Mouse (Mus musculus): ENCODE measurements around the gene Ppp1r14a.

Gene Ppp1r14a

GRCm38 (mm10) chr7:29342489-29343092 lies 53.5 kb downstream of the Ppp1r14a start:
- ChIA-PET CTCF (interaction anchor here in 3 of 4 experiments (0.6 to 1.8 kb wide), 12 partner anchors 11 to 646 kb away, joined by 3 to 6 read pairs (median 3); no protein-coding TSS in a partner anchor), POLR2A (interaction anchor here (0.6 to 3.2 kb wide), 18 partner anchors 7 to 463 kb away, joined by 3 to 13 read pairs (median 4); partner anchors contain the start of genes Fam98c (in 1 of the 4) and Sipa1l3 (in 1 of the 4))
